Comparison of ENCODE assay signal across 8 mouse cellular contexts in the genomic region with DNA sequence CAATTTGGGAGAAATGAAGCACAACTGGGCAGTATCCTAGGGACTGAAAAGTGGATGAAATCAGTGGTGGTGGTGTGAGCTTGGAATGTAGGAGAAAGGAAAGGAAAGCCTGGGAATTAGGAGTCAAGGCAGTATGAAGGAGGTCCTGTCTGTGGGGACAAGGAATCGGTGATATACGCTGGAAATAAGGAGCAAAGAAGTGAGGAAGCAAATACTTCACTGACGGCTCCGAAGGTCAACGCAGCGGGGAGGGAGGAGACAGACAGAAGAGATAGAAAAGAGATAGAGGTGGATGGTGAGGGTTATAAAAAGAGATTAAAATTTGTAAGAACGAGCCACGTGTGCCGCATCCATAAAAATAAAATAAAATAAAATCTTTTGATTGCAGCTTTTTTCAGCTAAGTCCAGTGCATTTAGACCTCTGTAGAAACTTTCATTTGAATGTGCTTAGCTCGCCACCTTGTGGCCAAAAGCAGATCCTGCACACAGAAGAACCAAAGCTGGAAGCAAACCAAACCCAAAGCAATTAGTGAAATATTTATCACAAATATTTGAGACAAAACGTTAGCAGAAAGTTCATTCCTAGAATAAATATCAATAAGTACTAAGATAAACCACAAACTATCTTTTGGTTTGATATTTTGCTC.
A peak's percentile ranks its signal among the peaks of the same experiment; 100 is the strongest.
DNase-seq lines count a peak whose midpoint lies in the region; ATAC-seq and TF ChIP-seq lines count a peak whose summit lies in the region.

No protein-coding gene starts in this region.

- H3K4me2 ChIP-seq in lung, embryonic 14.5 days = no peak overlapping the region

- H3K27ac ChIP-seq in embryonic facial prominence, embryonic 10.5 days (replicated peaks) = no peak overlapping the region
- no peak overlapping the region for H3K27ac ChIP-seq in lung, embryonic 14.5 days (ENCODE audit: low read depth)

- WGBS in embryonic facial prominence, embryonic 10.5 days = 51% methylated on average over 11 of the region's 11 CpGs
- 24% methylated on average over 11 of the region's 11 CpGs for WGBS in lung, embryonic 14.5 days

- no peaks in the 10 kb centered on the region for H3K4me1 ChIP-seq in embryonic facial prominence, embryonic 10.5 days
- no peaks in the 10 kb centered on the region for H3K4me1 ChIP-seq in lung, embryonic 14.5 days (ENCODE audit: insufficient read depth)

- peak; percentile 81 for TF ChIP-seq CTCF in lung, embryonic 14.5 days (IDR thresholded peaks at IDR 0.05; ENCODE audit: low read depth)

- no peaks in the 10 kb centered on the region for H3K36me3 ChIP-seq in embryonic facial prominence, embryonic 10.5 days (replicated peaks)
- no peaks in the 10 kb centered on the region for H3K36me3 ChIP-seq in lung, embryonic 14.5 days (ENCODE audit: insufficient read depth)

- H3K4me3 ChIP-seq in embryonic facial prominence, embryonic 10.5 days = no peak overlapping the region
- H3K4me3 ChIP-seq in lung, embryonic 14.5 days (ENCODE audit: low read depth, low read length) = no peak overlapping the region

- ATAC-seq in lung, embryonic 14.5 days (ENCODE audit: insufficient read depth) = 0 out of 2 replicates have a peak, but pooled peaks have one; percentile 49

- H3K27me3 ChIP-seq in embryonic facial prominence, embryonic 10.5 days (replicated peaks; ENCODE audit: low read depth, poor library complexity, severe bottlenecking) = no peaks in the 10 kb centered on the region
- no peaks in the 10 kb centered on the region for H3K27me3 ChIP-seq in lung, embryonic 14.5 days (ENCODE audit: insufficient read depth, low read length)

- peak; percentile 20 for DNase-seq in urinary bladder, postnatal 14 days (ENCODE audit: low spot score)
- no peak for DNase-seq in urinary bladder, postnatal 4 days (ENCODE audit: low spot score in 2 of 2)
- peak; percentile 60 for DNase-seq in adrenal gland, postnatal 14 days
- peak; percentile 55 for DNase-seq in embryonic facial prominence, embryonic 10.5 days (ENCODE audit: low spot score)
- DNase-seq in induced T-regulatory cell, adult 2 months (ENCODE audit: low read depth) = peak; percentile 31
- peak; percentile 86 for DNase-seq in lung, embryonic 14.5 days
- DNase-seq in ovary, postnatal 36 days (ENCODE audit: low spot score) = peak; percentile 11
- no peak for DNase-seq in spleen, postnatal 4 days (ENCODE audit: low spot score in 2 of 2)

- no peak overlapping the region for H3K9ac ChIP-seq in lung, embryonic 14.5 days

- no peaks in the 10 kb centered on the region for H3K9me3 ChIP-seq in embryonic facial prominence, embryonic 10.5 days
- H3K9me3 ChIP-seq in lung, embryonic 14.5 days (ENCODE audit: low read depth, low read length) = no peaks in the 10 kb centered on the region

Comparison
In these comparisons a context has a peak if more than half of its experiments do, and no peak if none do; other contexts are left out.
1. DNase-seq: peak in urinary bladder, postnatal 14 days (single experiment), adrenal gland, postnatal 14 days (single experiment), embryonic facial prominence, embryonic 10.5 days (single experiment), induced T-regulatory cell, adult 2 months (single experiment), lung, embryonic 14.5 days (single experiment) and ovary, postnatal 36 days (single experiment); none in urinary bladder, postnatal 4 days (0 of 2) and spleen, postnatal 4 days (0 of 2).